Mouse (Mus musculus): ENCODE measurements around the gene Catsperd. TPM values are rescaled to one million over a fixed set of nuclear protein-coding genes. Genes with fewer than 3 reads are reported as not detected.
"Not testable (repeated sequence)": the region's sequence is repeated elsewhere in the genome, so short reads cannot be mapped to it uniquely, and the experiment has no call there.

Catsperd gene
- total RNA-seq, 2 experiments from 2014 or later = 2.4 to 4.3 TPM

GRCm38 (mm10) chr17:56611861-56612564 lies 15.9 kb upstream of the Catsperd start:
- DNase-seq (ENCODE audit: low spot score in 2 of 2) = no peak

GRCm38 (mm10) chr17:56612565-56612939 lies 15.4 kb upstream of the Catsperd start:
- not testable (repeated sequence) for DNase-seq (ENCODE audit: low spot score in 2 of 2)

GRCm38 (mm10) chr17:56613236-56613844 lies 14.6 kb upstream of the Catsperd start, which contains the start of gene Rpl36:
Rpl36 (plus strand) TSS chr17:56613416.
- peak; percentile 96 to 98 for DNase-seq (ENCODE audit: low spot score in 2 of 2)

- DNase-seq (ENCODE audit: low spot score in 2 of 2) = peak in 1 of 2 experiments; percentile 42
Measured at GRCm38 (mm10) chr17:56613893-56614292, 14.1 kb upstream of the Catsperd start.

GRCm38 (mm10) chr17:56614391-56615135 lies 13.4 kb upstream of the Catsperd start:
- DNase-seq (ENCODE audit: low spot score in 2 of 2) = peak in 1 of 2 experiments; percentile 43

- no peak for DNase-seq (ENCODE audit: low spot score in 2 of 2)
Measured at GRCm38 (mm10) chr17:56615136-56615784, 12.7 kb upstream of the Catsperd start.

- no peak for DNase-seq (ENCODE audit: low spot score in 2 of 2)
Measured at GRCm38 (mm10) chr17:56615792-56616191, 12.2 kb upstream of the Catsperd start.

- no peak for DNase-seq (ENCODE audit: low spot score in 2 of 2)
Measured at GRCm38 (mm10) chr17:56616725-56617124, 11.2 kb upstream of the Catsperd start.

GRCm38 (mm10) chr17:56617628-56618027 lies 10.3 kb upstream of the Catsperd start:
- DNase-seq (ENCODE audit: low spot score in 2 of 2) = no peak

- DNase-seq (ENCODE audit: low spot score in 2 of 2) = peak in 1 of 2 experiments; percentile 58
Measured at GRCm38 (mm10) chr17:56625495-56625894, 2.4 kb upstream of the Catsperd start.

- no peak for DNase-seq (ENCODE audit: low spot score in 2 of 2)
Measured at GRCm38 (mm10) chr17:56626260-56626659, 1.7 kb upstream of the Catsperd start.

GRCm38 (mm10) chr17:56626754-56627470 lies 1.0 kb upstream of the Catsperd start, which contains the start of gene Lonp1:
Lonp1 (minus strand) TSS chr17:56626887.
- DNase-seq (ENCODE audit: low spot score in 2 of 2) = peak; percentile 95 to 97

- DNase-seq (ENCODE audit: low spot score in 2 of 2) = not testable (repeated sequence)
Measured at GRCm38 (mm10) chr17:56629800-56630781, 2.1 kb downstream of the Catsperd start.

GRCm38 (mm10) chr17:56631807-56632206 lies 3.9 kb downstream of the Catsperd start:
- no peak for DNase-seq (ENCODE audit: low spot score in 2 of 2)

GRCm38 (mm10) chr17:56634023-56634422 lies 6.1 kb downstream of the Catsperd start:
- no peak for DNase-seq (ENCODE audit: low spot score in 2 of 2)

- DNase-seq (ENCODE audit: low spot score in 2 of 2) = no peak
Measured at GRCm38 (mm10) chr17:56643237-56643636, 15.3 kb downstream of the Catsperd start.

GRCm38 (mm10) chr17:56647546-56647945 lies 19.6 kb downstream of the Catsperd start:
- DNase-seq (ENCODE audit: low spot score in 2 of 2) = no peak

- no peak for DNase-seq (ENCODE audit: low spot score in 2 of 2)
Measured at GRCm38 (mm10) chr17:56651801-56652200, 23.9 kb downstream of the Catsperd start.

- DNase-seq (ENCODE audit: low spot score in 2 of 2) = no peak
Measured at GRCm38 (mm10) chr17:56654771-56655170, 26.8 kb downstream of the Catsperd start.
